Mouse (Mus musculus): ENCODE measurements around the gene Rabif. TPM values are rescaled to one million over a fixed set of nuclear protein-coding genes. Genes with fewer than 3 reads are reported as not detected.
"Not testable (repeated sequence)": the region's sequence is repeated elsewhere in the genome, so short reads cannot be mapped to it uniquely, and the experiment has no call there.

The Rabif gene
- polyA plus RNA-seq, 1 experiment from 2014 or later: 13.2 TPM

- no peak overlapping the region for H3K4me3 ChIP-seq (ENCODE audit: low read depth, low read length)
- no peaks in the 10 kb centered on the region for H3K36me3 ChIP-seq (replicated peaks; ENCODE audit: insufficient read depth, low read length)
- peaks cover 18% of the 10 kb centered on the region; the same call in 1 of the 2 replicates for H3K4me1 ChIP-seq (ENCODE audit: insufficient read depth)
- H3K27me3 ChIP-seq (ENCODE audit: insufficient read depth, low read length): peaks cover 21% of the 10 kb centered on the region; the same call in 1 of the 2 replicates
- no peaks in the 10 kb centered on the region for H3K9me3 ChIP-seq (ENCODE audit: low read length)
- no peak overlapping the region for H3K27ac ChIP-seq (ENCODE audit: low read depth)
- no peak for TF ChIP-seq EP300 (IDR thresholded peaks at IDR 0.05; ENCODE audit: low read depth)
- no peak overlapping the region for H3K9ac ChIP-seq (replicated peaks)
- no peak overlapping the region for H3K4me2 ChIP-seq (ENCODE audit: low read depth, low read length)
- ATAC-seq (no peak), DNase-seq (no peak)
- 57% methylated on average over 4 of the region's 4 CpGs for WGBS (ENCODE audit: insufficient replicate concordance)
Measured at GRCm38 (mm10) chr1:134516491-134517198, 22.2 kb downstream of the Rabif start.

- ATAC-seq; H3K4me3 ChIP-seq (ENCODE audit: low read depth, low read length); H3K9me3 ChIP-seq (ENCODE audit: low read length); H3K36me3 ChIP-seq (replicated peaks; ENCODE audit: insufficient read depth, low read length); H3K27ac ChIP-seq (ENCODE audit: low read depth); H3K27me3 ChIP-seq (ENCODE audit: insufficient read depth, low read length); DNase-seq; H3K4me2 ChIP-seq (ENCODE audit: low read depth, low read length); H3K9ac ChIP-seq (replicated peaks): not testable (repeated sequence)
- peaks cover 18% of the 10 kb centered on the region for H3K4me1 ChIP-seq (ENCODE audit: insufficient read depth)
- 82% methylated on average over 11 of the region's 14 CpGs for WGBS (ENCODE audit: insufficient replicate concordance)
Measured at GRCm38 (mm10) chr1:134517841-134518240, 23.4 kb downstream of the Rabif start.

GRCm38 (mm10) chr1:134518677-134519076 is 24.2 kb downstream of the Rabif start:
- no peak overlapping the region for H3K4me3 ChIP-seq (ENCODE audit: low read depth, low read length)
- no peak overlapping the region for H3K9ac ChIP-seq (replicated peaks)
- DNase-seq (peak; percentile 89), ATAC-seq (peak; percentile 89)
- peaks cover 13% of the 10 kb centered on the region for H3K4me1 ChIP-seq (ENCODE audit: insufficient read depth)
- no peaks in the 10 kb centered on the region for H3K9me3 ChIP-seq (ENCODE audit: low read length)
- WGBS (ENCODE audit: insufficient replicate concordance): 2% methylated on average over 7 of the region's 7 CpGs
- H3K36me3 ChIP-seq (replicated peaks; ENCODE audit: insufficient read depth, low read length): no peaks in the 10 kb centered on the region
- H3K27ac ChIP-seq (ENCODE audit: low read depth): no peak overlapping the region
- TF ChIP-seq EP300 (IDR thresholded peaks at IDR 0.05; ENCODE audit: low read depth): no peak
- TF ChIP-seq CTCF (IDR thresholded peaks at IDR 0.05; ENCODE audit: low read depth): peak; percentile 94
- no peak overlapping the region for H3K4me2 ChIP-seq (ENCODE audit: low read depth, low read length)
- peaks cover 1% of the 10 kb centered on the region; the same call in 1 of the 2 replicates for H3K27me3 ChIP-seq (ENCODE audit: insufficient read depth, low read length)

- not testable (repeated sequence) for H3K4me2 ChIP-seq (ENCODE audit: low read depth, low read length); H3K4me3 ChIP-seq (ENCODE audit: low read depth, low read length); H3K27me3 ChIP-seq (ENCODE audit: insufficient read depth, low read length); H3K9me3 ChIP-seq (ENCODE audit: low read length); H3K27ac ChIP-seq (ENCODE audit: low read depth); ATAC-seq; DNase-seq; H3K36me3 ChIP-seq (replicated peaks; ENCODE audit: insufficient read depth, low read length); H3K9ac ChIP-seq (replicated peaks)
- WGBS (ENCODE audit: insufficient replicate concordance): 81% methylated on average over 5 of the region's 5 CpGs
- H3K4me1 ChIP-seq (ENCODE audit: insufficient read depth): peaks cover 12% of the 10 kb centered on the region
Measured at GRCm38 (mm10) chr1:134519201-134519600, 24.8 kb downstream of the Rabif start.

GRCm38 (mm10) chr1:134520001-134520721 is 25.7 kb downstream of the Rabif start:
- Histone ChIP-seq H3K36me3 (replicated peaks; ENCODE audit: insufficient read depth, low read length) (no peaks in the 10 kb centered on the region), H3K27ac (ENCODE audit: low read depth) (no peak overlapping the region), H3K9me3 (ENCODE audit: low read length) (no peaks in the 10 kb centered on the region), H3K4me2 (ENCODE audit: low read depth, low read length) (no peak overlapping the region), H3K27me3 (ENCODE audit: insufficient read depth, low read length) (no peaks in the 10 kb centered on the region), H3K4me3 (ENCODE audit: low read depth, low read length) (no peak overlapping the region), H3K4me1 (ENCODE audit: insufficient read depth) (peaks cover 12% of the 10 kb centered on the region), H3K9ac (replicated peaks) (peak overlapping the region; percentile 23; the same call in 1 of the 2 replicates)
- ATAC-seq (no peak), DNase-seq (no peak)
- TF ChIP-seq CTCF (IDR thresholded peaks at IDR 0.05; ENCODE audit: low read depth) (no peak), EP300 (IDR thresholded peaks at IDR 0.05; ENCODE audit: low read depth) (peak; percentile 40; the same call in 1 of the 2 replicates)
- 51% methylated on average over 8 of the region's 8 CpGs for WGBS (ENCODE audit: insufficient replicate concordance)

- no peak overlapping the region for H3K4me3 ChIP-seq (ENCODE audit: low read depth, low read length)
- TF ChIP-seq CTCF (IDR thresholded peaks at IDR 0.05; ENCODE audit: low read depth): no peak
- TF ChIP-seq EP300 (IDR thresholded peaks at IDR 0.05; ENCODE audit: low read depth): no peak
- no peak overlapping the region for H3K9ac ChIP-seq (replicated peaks)
- no peaks in the 10 kb centered on the region for H3K36me3 ChIP-seq (replicated peaks; ENCODE audit: insufficient read depth, low read length)
- DNase-seq (no peak), ATAC-seq (no peak)
- H3K4me2 ChIP-seq (ENCODE audit: low read depth, low read length): no peak overlapping the region
- no peaks in the 10 kb centered on the region for H3K9me3 ChIP-seq (ENCODE audit: low read length)
- no peaks in the 10 kb centered on the region for H3K27me3 ChIP-seq (ENCODE audit: insufficient read depth, low read length)
- H3K4me1 ChIP-seq (ENCODE audit: insufficient read depth): peaks cover 12% of the 10 kb centered on the region
- H3K27ac ChIP-seq (ENCODE audit: low read depth): no peak overlapping the region
- WGBS (ENCODE audit: insufficient replicate concordance): 57% methylated on average over 7 of the region's 7 CpGs
Measured at GRCm38 (mm10) chr1:134521163-134521562, 26.7 kb downstream of the Rabif start.
